Mouse (Mus musculus) midbrain, postnatal 0 days (tissue): ENCODE results near the gene Olfr1252. TPM values are rescaled to one million over a fixed set of nuclear protein-coding genes. Genes with fewer than 3 reads are reported as not detected.

Source experiments
- ATAC-seq: fragments of 200-750 bp; cut with Nextera tagmentation; 2 replicates; pipeline ENCODE4 v1.8.0; 2017; ENCODE audit warnings: moderate number of reproducible peaks, mild to moderate bottlenecking, moderate TSS enrichment, moderate library complexity; ENCODE audit not compliant: low FRiP score
- DNase-seq: peaks from one replicate; pipeline ENCODE4 v3.0.0-alpha.2; 2015; ENCODE audit warnings: low spot score
- H3K27ac ChIP-seq: fragments of 300-500 bp; sonication (generic); 2 replicates; pipeline ENCODE4 v1.5.1; 2014; ENCODE audit warnings: low read depth, mild to moderate bottlenecking, low read length, mixed read lengths
- H3K27me3 ChIP-seq: fragments of 300-500 bp; sonication (generic); 2 replicates; pipeline ENCODE4 v1.6.1; 2014; ENCODE audit warnings: low read length, control low read depth, mixed read lengths; ENCODE audit not compliant: insufficient read depth
- H3K36me3 ChIP-seq: fragments of 300-500 bp; sonication (generic); 2 replicates; pipeline ENCODE4 v1.6.1; 2014; ENCODE audit warnings: low read length, control low read depth, mixed read lengths; ENCODE audit not compliant: insufficient read depth
- H3K4me1 ChIP-seq: fragments of 300-500 bp; sonication (generic); 2 replicates; pipeline ENCODE4 v1.6.1; 2014; ENCODE audit warnings: mild to moderate bottlenecking, control low read depth, antibody characterized with exemption, low read length, mixed read lengths; ENCODE audit not compliant: insufficient read depth
- H3K4me2 ChIP-seq: fragments of 300-500 bp; sonication (generic); 2 replicates; pipeline ENCODE4 v1.6.1; 2014; ENCODE audit warnings: low read depth, mild to moderate bottlenecking, low read length, mixed read lengths; ENCODE audit not compliant: poor library complexity, severe bottlenecking
- H3K4me3 ChIP-seq: fragments of 300-500 bp; sonication (generic); 2 replicates; pipeline ENCODE4 v1.5.1; 2014; ENCODE audit warnings: low read depth, mild to moderate bottlenecking, low read length, moderate library complexity
- H3K9ac ChIP-seq: fragments of 300-500 bp; sonication (generic); replicated peaks from 2 replicates; pipeline ENCODE4 v1.6.1; 2014; ENCODE audit warnings: mild to moderate bottlenecking, low read length, moderate library complexity, mixed read lengths; ENCODE audit not compliant: poor library complexity, severe bottlenecking
- H3K9me3 ChIP-seq: fragments of 300-500 bp; sonication (generic); 2 replicates; pipeline ENCODE4 v1.6.1; 2016; ENCODE audit warnings: low read length, control low read depth
- CTCF ChIP-seq: IDR thresholded peaks from 2 replicates; pipeline ENCODE4 v1.5.1; 2016; ENCODE audit warnings: antibody characterized with exemption, mild to moderate bottlenecking
- WGBS: fragments of 180-500 bp; shearing (Covaris S2); extraction: QIAGEN DNeasy Blood & Tissue Kit; methylation state at CpG from one replicate; pipeline ENCODE4 v1.1.7; 2014; 5-methylcytosine and 5-hydroxymethylcytosine counted together
- polyA plus RNA-seq: library from polyadenylated mRNA; unstranded; fragments of >200 nt; fragmentation: Nextera tagmentation; extraction: Ambion mirVana; gene quantifications from 2 replicates; pipeline ENCODE4 v1.2.1, GENCODE M21; 2015
- total RNA-seq: library from RNA; depleted of rRNA; stranded (reverse); fragments of >200 nt; gene quantifications from 2 replicates; pipeline ENCODE4 v1.2.3, GENCODE M21; 2014; rRNA removed

Gene Olfr1252
- total RNA-seq (not detected in 2 replicates), polyA plus RNA-seq (not detected in 2 replicates)

GRCm38 (mm10) chr2:89724912-89725311 lies at the start of gene Olfr1252:
TSS of gene Olfr1252 (minus strand) at chr2:89725012.
- WGBS: 45% methylated on average over 1 of the region's 1 CpGs
- Histone ChIP-seq H3K9ac (no peak within 1 kb of the TSS), H3K4me2 (no peak within 1 kb of the TSS), H3K36me3 (no peaks in the 10 kb centered on the region), H3K4me3 (no peak within 1 kb of the TSS), H3K4me1 (no peaks in the 10 kb centered on the region), H3K27ac (no peak within 1 kb of the TSS), H3K9me3 (no peaks in the 10 kb centered on the region), H3K27me3 (no peaks in the 10 kb centered on the region)
- TF ChIP-seq CTCF: no peak
- no peak for DNase-seq
- ATAC-seq: no peak

- DNase-seq: no peak
- no peaks in the 10 kb centered on the region for H3K9me3 ChIP-seq
- no peak for ATAC-seq
Observed at GRCm38 (mm10) chr2:89756990-89757389, 32.2 kb upstream of the Olfr1252 start, which contains the start of gene Olfr1253. TSS of gene Olfr1253 (minus strand) at chr2:89757090.

DNA sequence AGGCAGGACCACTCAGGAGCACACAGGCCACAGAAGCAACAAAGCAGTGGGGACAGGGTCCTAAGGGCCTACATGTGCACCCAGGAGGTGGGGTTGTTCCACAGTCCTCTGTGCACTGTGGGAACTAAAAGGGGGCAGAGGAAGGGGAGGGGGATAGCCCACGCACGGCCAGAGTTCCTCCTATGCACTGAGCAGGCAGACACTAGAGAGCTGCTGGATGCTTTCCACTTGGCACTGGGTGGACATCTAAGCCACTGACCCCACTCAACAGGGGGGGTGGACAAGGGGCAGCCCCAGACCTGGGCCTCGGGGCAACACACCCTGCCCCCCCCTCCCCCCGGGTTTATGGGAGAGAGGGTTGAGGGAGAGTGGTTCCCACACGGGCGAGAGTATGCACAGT lies 32.8 kb downstream of the Olfr1252 start:
- no peak for DNase-seq
- ATAC-seq: peak; percentile 44; the same call in 1 of the 2 replicates
- WGBS: 86% methylated on average over 6 of the region's 6 CpGs
- no peaks in the 10 kb centered on the region for H3K36me3 ChIP-seq
- no peaks in the 10 kb centered on the region for H3K9me3 ChIP-seq
- no peak overlapping the region for H3K4me3 ChIP-seq
- H3K27ac ChIP-seq: no peak overlapping the region
- H3K4me1 ChIP-seq: no peaks in the 10 kb centered on the region
- no peak overlapping the region for H3K9ac ChIP-seq
- TF ChIP-seq CTCF: no peak
- no peaks in the 10 kb centered on the region for H3K27me3 ChIP-seq
- no peak overlapping the region for H3K4me2 ChIP-seq

More at GRCm38 (mm10) chr2:89756990-89757389, 32.2 kb upstream of the Olfr1252 start, which contains the start of gene Olfr1253:
- 83% methylated on average over 1 of the region's 1 CpGs for WGBS
- Histone ChIP-seq H3K4me2 (no peak within 1 kb of the TSS), H3K27ac (no peak within 1 kb of the TSS), H3K4me3 (no peak within 1 kb of the TSS), H3K9ac (no peak within 1 kb of the TSS), H3K4me1 (no peaks in the 10 kb centered on the region), H3K36me3 (no peaks in the 10 kb centered on the region), H3K27me3 (no peaks in the 10 kb centered on the region)
- no peak for TF ChIP-seq CTCF

GRCm38 (mm10) chr2:89671836-89672235 lies 53.0 kb downstream of the Olfr1252 start, which contains the start of gene Olfr1251:
TSS of gene Olfr1251 (minus strand) at chr2:89671936.
- Histone ChIP-seq H3K4me1 (no peaks in the 10 kb centered on the region), H3K27ac (no peak within 1 kb of the TSS), H3K9me3 (no peaks in the 10 kb centered on the region), H3K9ac (no peak within 1 kb of the TSS), H3K27me3 (no peaks in the 10 kb centered on the region), H3K4me2 (no peak within 1 kb of the TSS), H3K36me3 (no peaks in the 10 kb centered on the region), H3K4me3 (no peak within 1 kb of the TSS)
- ATAC-seq: no peak
- no peak for TF ChIP-seq CTCF
- DNase-seq: no peak

Other genes with a start within 250 kb of the Olfr1252 start
- not detected in 2 replicates for gene Olfr1241, start 237.9 kb downstream of the Olfr1252 start, total RNA-seq
- gene Olfr1241, start 237.9 kb downstream of the Olfr1252 start, polyA plus RNA-seq: not detected in 2 replicates
- gene Olfr1242, start 226.7 kb downstream of the Olfr1252 start, total RNA-seq: not detected in 2 replicates
- gene Olfr1242, start 226.7 kb downstream of the Olfr1252 start, polyA plus RNA-seq: not detected in 2 replicates
- not detected in 2 replicates for gene Olfr1243, start 193.5 kb downstream of the Olfr1252 start, total RNA-seq
- not detected in 2 replicates for gene Olfr1243, start 193.5 kb downstream of the Olfr1252 start, polyA plus RNA-seq
- gene Olfr1245, start 146.6 kb downstream of the Olfr1252 start, total RNA-seq: not detected in 2 replicates
- not detected in 2 replicates for gene Olfr1245, start 146.6 kb downstream of the Olfr1252 start, polyA plus RNA-seq
- gene Olfr1246, start 131.9 kb downstream of the Olfr1252 start, total RNA-seq: not detected in 2 replicates
- not detected in 2 replicates for gene Olfr1246, start 131.9 kb downstream of the Olfr1252 start, polyA plus RNA-seq
- not detected in 2 replicates for gene Olfr1247, start 110.9 kb downstream of the Olfr1252 start, total RNA-seq
- gene Olfr1247, start 110.9 kb downstream of the Olfr1252 start, polyA plus RNA-seq: not detected in 2 replicates
- gene Olfr1248, start 106.8 kb downstream of the Olfr1252 start, total RNA-seq: not detected in 2 replicates
- gene Olfr1248, start 106.8 kb downstream of the Olfr1252 start, polyA plus RNA-seq: not detected in 2 replicates
- gene Olfr1249, start 90.0 kb downstream of the Olfr1252 start, total RNA-seq: not detected in 2 replicates
- not detected in 2 replicates for gene Olfr1249, start 90.0 kb downstream of the Olfr1252 start, polyA plus RNA-seq
- gene Olfr1250, start 63.5 kb downstream of the Olfr1252 start, total RNA-seq: not detected in 2 replicates
- not detected in 2 replicates for gene Olfr1250, start 63.5 kb downstream of the Olfr1252 start, polyA plus RNA-seq
- not detected in 2 replicates for gene Olfr1251, start 53.1 kb downstream of the Olfr1252 start, total RNA-seq
- gene Olfr1251, start 53.1 kb downstream of the Olfr1252 start, polyA plus RNA-seq: not detected in 2 replicates
- not detected in 2 replicates for gene Olfr1253, start 32.1 kb upstream of the Olfr1252 start, total RNA-seq
- gene Olfr1253, start 32.1 kb upstream of the Olfr1252 start, polyA plus RNA-seq: not detected in 2 replicates
- gene Olfr1254, start 68.6 kb upstream of the Olfr1252 start, total RNA-seq: not detected in 2 replicates
- not detected in 2 replicates for gene Olfr1254, start 68.6 kb upstream of the Olfr1252 start, polyA plus RNA-seq
- not detected in 2 replicates for gene Olfr1255, start 87.0 kb upstream of the Olfr1252 start, total RNA-seq
- not detected in 2 replicates for gene Olfr1255, start 87.0 kb upstream of the Olfr1252 start, polyA plus RNA-seq
- gene Olfr1256, start 116.5 kb upstream of the Olfr1252 start, total RNA-seq: not detected in 2 replicates
- not detected in 2 replicates for gene Olfr1256, start 116.5 kb upstream of the Olfr1252 start, polyA plus RNA-seq
- 0.05 TPM in 1 of 2 replicates, not detected in the other for gene Olfr48, start 123.2 kb upstream of the Olfr1252 start, total RNA-seq
- not detected in 2 replicates for gene Olfr48, start 123.2 kb upstream of the Olfr1252 start, polyA plus RNA-seq
- gene Olfr1257, start 153.4 kb upstream of the Olfr1252 start, total RNA-seq: not detected in 2 replicates
- not detected in 2 replicates for gene Olfr1257, start 153.4 kb upstream of the Olfr1252 start, polyA plus RNA-seq
- not detected in 2 replicates for gene Olfr1258, start 202.3 kb upstream of the Olfr1252 start, total RNA-seq
- gene Olfr1258, start 202.3 kb upstream of the Olfr1252 start, polyA plus RNA-seq: not detected in 2 replicates
- gene Olfr1259, start 223.7 kb upstream of the Olfr1252 start, total RNA-seq: not detected in 2 replicates
- gene Olfr1259, start 223.7 kb upstream of the Olfr1252 start, polyA plus RNA-seq: not detected in 2 replicates
- not detected in 2 replicates for gene Olfr1260, start 249.3 kb upstream of the Olfr1252 start, total RNA-seq
- gene Olfr1260, start 249.3 kb upstream of the Olfr1252 start, polyA plus RNA-seq: not detected in 2 replicates